Mouse (Mus musculus) intestine, embryonic 15.5 days (tissue): Measurements from ENCODE around the gene Cd1d1. TPM values are rescaled to one million over a fixed set of nuclear protein-coding genes. Genes with fewer than 3 reads are reported as not detected.
"Not testable (repeated sequence)": the region's sequence is repeated elsewhere in the genome, so short reads cannot be mapped to it uniquely, and the experiment has no call there.

Source experiments
- ATAC-seq: fragments of 200-750 bp; cut with Nextera tagmentation; 2 replicates; pipeline ENCODE4 v1.8.0; 2017; ENCODE audit warnings: moderate TSS enrichment, moderate library complexity
- H3K27ac ChIP-seq: fragments of 300-500 bp; sonication (generic); 2 replicates; pipeline ENCODE4 v1.5.1; 2015; ENCODE audit warnings: mild to moderate bottlenecking, inconsistent platforms
- H3K27me3 ChIP-seq: fragments of 300-500 bp; sonication (generic); replicated peaks from 2 replicates; pipeline ENCODE4 v1.6.1; 2015; ENCODE audit warnings: inconsistent platforms
- H3K36me3 ChIP-seq: fragments of 300-500 bp; sonication (generic); 2 replicates; pipeline ENCODE4 v1.6.1; 2015; ENCODE audit warnings: inconsistent platforms
- H3K4me1 ChIP-seq: fragments of 300-500 bp; sonication (generic); replicated peaks from 2 replicates; pipeline ENCODE4 v1.6.1; 2015; ENCODE audit warnings: inconsistent platforms
- H3K4me2 ChIP-seq: fragments of 300-500 bp; sonication (generic); replicated peaks from 2 replicates; pipeline ENCODE4 v1.6.1; 2015; ENCODE audit warnings: mild to moderate bottlenecking, inconsistent platforms
- H3K4me3 ChIP-seq: fragments of 300-500 bp; sonication (generic); replicated peaks from 2 replicates; pipeline ENCODE4 v1.5.1; 2015; ENCODE audit warnings: inconsistent platforms
- H3K9ac ChIP-seq: fragments of 300-500 bp; sonication (generic); 2 replicates; pipeline ENCODE4 v1.6.1; 2015; ENCODE audit warnings: inconsistent platforms
- H3K9me3 ChIP-seq: fragments of 300-500 bp; sonication (generic); 2 replicates; pipeline ENCODE4 v1.6.1; 2016; ENCODE audit warnings: inconsistent platforms
- WGBS: fragments of 180-500 bp; shearing (Covaris S2); methylation state at CpG from one replicate; pipeline ENCODE4 v1.1.7; 2015; 5-methylcytosine and 5-hydroxymethylcytosine counted together
- polyA plus RNA-seq: library from polyadenylated mRNA; unstranded; fragments of >200 nt; fragmentation: Nextera tagmentation; extraction: Ambion mirVana; gene quantifications from 2 replicates; pipeline ENCODE4 v1.2.1, GENCODE M21; 2015

Cd1d1 gene
- polyA plus RNA-seq, 1 experiment from 2014 or later = 36.5 TPM

DNA sequence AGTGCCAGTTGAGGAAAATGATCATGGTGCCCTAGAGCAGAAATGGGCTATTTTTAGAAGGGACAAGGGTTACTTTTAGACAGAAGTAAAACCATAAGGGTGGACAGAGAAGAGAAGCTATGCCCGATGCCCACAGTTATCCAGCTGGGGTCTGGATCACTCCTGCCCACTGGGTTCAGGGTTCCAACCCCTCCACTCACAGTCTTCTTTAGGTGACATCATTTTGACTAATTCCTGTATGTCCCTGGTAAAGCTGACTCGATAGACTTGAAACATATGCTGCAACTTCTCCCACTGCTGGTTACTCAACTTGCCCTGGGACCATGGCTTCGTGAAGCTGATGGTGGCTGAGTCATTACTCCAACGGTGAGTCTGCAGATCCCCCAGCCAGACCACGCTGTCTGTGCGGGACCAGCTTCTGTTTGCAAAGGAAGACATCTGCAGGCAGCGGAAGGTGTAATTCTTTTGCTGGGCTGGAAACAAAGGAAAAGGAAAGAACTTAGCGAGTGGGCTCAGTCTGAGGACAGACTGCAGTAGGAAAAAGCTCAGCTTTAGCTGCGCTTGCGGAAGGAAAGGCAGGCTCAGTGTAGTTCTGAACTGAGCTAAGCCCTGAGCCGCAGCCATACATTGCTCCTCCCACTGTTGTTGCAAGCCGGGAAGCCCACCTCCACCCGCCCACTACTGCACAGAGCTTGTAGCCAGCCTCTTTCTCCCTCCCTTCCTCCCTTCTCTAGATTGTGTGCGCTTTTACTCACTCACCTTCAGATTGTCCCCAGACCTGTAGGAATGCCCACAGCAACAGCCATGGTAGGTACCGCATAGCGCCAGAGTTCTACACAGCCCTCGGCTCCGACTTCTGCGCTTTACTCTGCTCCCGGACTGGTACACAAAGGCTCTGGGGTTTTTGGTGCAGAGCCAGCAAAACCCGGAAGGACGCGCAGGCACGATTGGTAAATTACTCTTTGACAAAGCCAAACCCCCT lies 517 bp downstream of the Cd1d1 start:
- H3K36me3 ChIP-seq, H3K4me1 ChIP-seq, H3K27me3 ChIP-seq, H3K9me3 ChIP-seq: not testable (repeated sequence)
- Histone ChIP-seq H3K9ac (peak overlapping the region; percentile 76), H3K27ac (peak overlapping the region; percentile 91), H3K4me2 (peak overlapping the region; percentile 64), H3K4me3 (peak overlapping the region; percentile 61)
- WGBS = 5% methylated on average over 24 of the region's 24 CpGs
- ATAC-seq = peak; percentile 98

DNA sequence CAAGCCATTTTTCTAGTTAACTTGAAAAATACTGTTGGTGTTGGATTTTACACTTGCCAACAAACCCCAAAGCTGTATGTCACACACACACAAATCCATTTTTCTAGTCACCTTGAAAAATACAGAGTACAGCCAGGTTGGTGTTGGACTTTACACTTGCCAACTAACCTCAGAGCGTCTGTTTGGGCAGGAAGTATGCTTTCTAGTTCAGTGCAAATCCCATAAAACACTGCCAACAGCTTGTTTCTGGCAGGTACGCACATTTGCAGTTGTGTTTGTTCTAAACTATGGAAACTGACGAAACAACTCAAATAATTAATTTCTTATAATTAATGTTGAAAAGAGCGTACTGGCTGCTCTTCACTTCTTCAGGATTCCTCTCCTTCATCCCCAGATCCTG lies 3.1 kb downstream of the Cd1d1 start:
- 78% methylated on average over 4 of the region's 4 CpGs for WGBS
- H3K4me3 ChIP-seq = no peak overlapping the region
- no peak overlapping the region for H3K4me2 ChIP-seq
- no peaks in the 10 kb centered on the region for H3K36me3 ChIP-seq
- H3K9me3 ChIP-seq = no peaks in the 10 kb centered on the region
- no peak overlapping the region for H3K9ac ChIP-seq
- H3K27me3 ChIP-seq = no peaks in the 10 kb centered on the region
- no peak for ATAC-seq
- H3K4me1 ChIP-seq = no peaks in the 10 kb centered on the region
- H3K27ac ChIP-seq = no peak overlapping the region

DNA sequence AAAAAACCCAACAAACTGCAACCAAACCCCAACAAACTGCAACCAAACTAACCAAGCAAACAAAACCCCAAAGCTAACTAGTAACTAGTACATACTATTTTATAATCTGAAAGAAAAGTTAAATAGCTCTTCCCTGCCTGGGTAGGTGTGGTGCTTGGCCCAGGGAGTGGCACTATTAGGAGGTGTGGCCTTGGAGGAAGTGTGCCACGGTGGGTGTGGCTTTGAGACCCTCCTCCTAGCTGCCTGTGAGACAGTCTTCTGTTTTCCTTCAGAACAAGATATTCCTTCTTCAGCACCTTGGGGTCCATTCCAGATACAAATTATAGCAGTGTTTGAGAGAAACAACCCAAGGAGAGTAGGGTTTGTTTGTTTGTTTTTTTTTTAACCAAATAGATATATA lies 3.9 kb downstream of the Cd1d1 start:
- Histone ChIP-seq H3K27me3 (no peaks in the 10 kb centered on the region), H3K9ac (no peak overlapping the region), H3K36me3 (no peaks in the 10 kb centered on the region), H3K4me2 (no peak overlapping the region), H3K4me3 (no peak overlapping the region), H3K9me3 (no peaks in the 10 kb centered on the region), H3K27ac (no peak overlapping the region), H3K4me1 (no peaks in the 10 kb centered on the region)
- no peak for ATAC-seq
- WGBS = 41% methylated on average over 1 of the region's 1 CpGs

DNA sequence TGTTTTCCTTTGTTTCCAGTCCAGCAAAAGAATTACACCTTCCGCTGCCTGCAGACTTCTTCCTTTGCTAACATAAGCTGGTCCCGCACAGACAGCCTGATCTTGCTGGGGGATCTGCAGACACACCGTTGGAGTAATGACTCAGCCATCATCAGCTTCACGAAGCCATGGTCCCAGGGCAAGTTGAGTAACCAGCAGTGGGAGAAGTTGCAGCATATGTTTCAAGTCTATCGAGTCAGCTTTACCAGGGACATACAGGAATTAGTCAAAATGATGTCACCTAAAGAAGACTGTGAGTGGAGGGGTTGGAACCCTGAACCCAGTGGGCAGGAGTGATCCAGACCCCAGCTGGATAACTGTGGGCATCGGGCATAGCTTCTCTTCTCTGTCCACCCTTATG lies 12.3 kb downstream of the Cd1d1 start:
- Histone ChIP-seq H3K9ac (peak overlapping the region; percentile 43; the same call in 1 of the 2 replicates), H3K4me3 (peak overlapping the region; percentile 33), H3K4me2 (peak overlapping the region; percentile 63)
- H3K27ac ChIP-seq, H3K9me3 ChIP-seq, ATAC-seq, H3K4me1 ChIP-seq, H3K36me3 ChIP-seq, H3K27me3 ChIP-seq: not testable (repeated sequence)
- 36% methylated on average over 6 of the region's 6 CpGs for WGBS

DNA sequence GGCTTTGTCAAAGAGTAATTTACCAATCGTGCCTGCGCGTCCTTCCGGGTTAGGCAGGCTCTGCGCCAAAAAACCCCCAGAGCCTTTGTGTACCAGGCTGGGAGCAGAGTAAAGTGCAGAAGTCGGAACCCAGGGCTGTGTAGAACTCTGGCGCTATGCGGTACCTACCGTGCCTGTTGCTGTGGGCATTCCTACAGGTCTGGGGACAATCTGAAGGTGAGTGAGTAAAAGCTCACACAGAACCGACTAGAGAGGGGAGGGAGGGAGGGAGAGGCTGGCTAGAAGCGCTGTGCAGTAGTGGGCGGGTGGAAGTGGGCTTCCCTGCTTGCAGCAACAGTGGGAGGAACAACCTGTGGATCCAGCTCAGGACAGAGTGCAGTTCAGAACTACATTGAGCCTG lies 12.8 kb downstream of the Cd1d1 start:
- 17% methylated on average over 12 of the region's 12 CpGs for WGBS
- no peak overlapping the region for H3K27ac ChIP-seq
- H3K4me1 ChIP-seq = no peaks in the 10 kb centered on the region; the same call in 1 of the 2 replicates
- peak overlapping the region; percentile 63 for H3K4me2 ChIP-seq
- peak; percentile 56; the same call in 1 of the 2 replicates for ATAC-seq
- peak overlapping the region; percentile 33 for H3K4me3 ChIP-seq
- no peaks in the 10 kb centered on the region for H3K9me3 ChIP-seq
- no peaks in the 10 kb centered on the region for H3K36me3 ChIP-seq
- no peaks in the 10 kb centered on the region for H3K27me3 ChIP-seq
- H3K9ac ChIP-seq = peak overlapping the region; percentile 43

DNA sequence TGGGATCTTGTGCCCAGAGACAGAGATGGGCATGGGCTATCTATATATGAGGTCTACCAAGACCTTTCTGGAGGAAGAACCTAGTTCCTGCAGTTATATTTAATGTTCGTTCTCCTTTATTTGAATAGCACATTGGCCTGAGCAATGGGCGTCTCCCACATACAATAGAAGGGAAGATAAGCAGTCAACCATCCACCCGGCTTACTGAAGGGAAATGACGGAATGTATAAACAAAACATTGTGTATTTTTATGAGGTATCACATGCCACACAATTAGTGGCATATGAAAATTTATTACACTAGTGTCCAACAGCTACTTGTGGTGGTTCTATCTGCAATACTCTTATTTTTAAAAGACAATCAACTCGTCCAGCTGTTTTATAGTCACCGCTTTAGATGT lies 15.9 kb downstream of the Cd1d1 start:
- no peaks in the 10 kb centered on the region for H3K9me3 ChIP-seq
- no peaks in the 10 kb centered on the region; the same call in 1 of the 2 replicates for H3K4me1 ChIP-seq
- H3K36me3 ChIP-seq = no peaks in the 10 kb centered on the region
- H3K27ac ChIP-seq = no peak overlapping the region
- 70% methylated on average over 6 of the region's 6 CpGs for WGBS
- ATAC-seq = no peak
- no peak overlapping the region for H3K4me3 ChIP-seq
- H3K27me3 ChIP-seq = no peaks in the 10 kb centered on the region
- no peak overlapping the region for H3K4me2 ChIP-seq
- no peak overlapping the region for H3K9ac ChIP-seq

DNA sequence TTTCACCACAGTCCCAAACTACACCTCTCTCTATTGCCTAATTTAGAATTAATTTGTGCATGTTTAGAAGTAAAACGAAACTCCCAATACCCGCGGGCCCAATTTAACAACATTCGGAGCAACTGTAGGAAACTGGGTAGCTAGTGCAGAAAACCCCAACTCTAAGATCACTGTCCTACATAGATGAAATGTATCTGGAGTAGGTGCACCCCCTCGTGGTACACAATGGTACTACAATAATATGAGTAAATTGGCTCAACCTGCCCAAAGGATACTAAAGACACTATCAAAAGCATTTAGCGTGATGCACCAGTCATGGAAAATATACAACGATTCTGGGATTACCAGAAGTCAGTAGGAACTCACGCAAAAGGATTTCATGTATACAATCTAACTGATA lies 22.7 kb downstream of the Cd1d1 start:
- Histone ChIP-seq H3K9ac (no peak overlapping the region), H3K36me3 (no peaks in the 10 kb centered on the region), H3K9me3 (no peaks in the 10 kb centered on the region), H3K27me3 (no peaks in the 10 kb centered on the region), H3K4me1 (no peaks in the 10 kb centered on the region), H3K4me2 (no peak overlapping the region), H3K27ac (no peak overlapping the region), H3K4me3 (no peak overlapping the region)
- ATAC-seq = peak; percentile 34; the same call in 1 of the 2 replicates
- 12% methylated on average over 8 of the region's 8 CpGs for WGBS

DNA sequence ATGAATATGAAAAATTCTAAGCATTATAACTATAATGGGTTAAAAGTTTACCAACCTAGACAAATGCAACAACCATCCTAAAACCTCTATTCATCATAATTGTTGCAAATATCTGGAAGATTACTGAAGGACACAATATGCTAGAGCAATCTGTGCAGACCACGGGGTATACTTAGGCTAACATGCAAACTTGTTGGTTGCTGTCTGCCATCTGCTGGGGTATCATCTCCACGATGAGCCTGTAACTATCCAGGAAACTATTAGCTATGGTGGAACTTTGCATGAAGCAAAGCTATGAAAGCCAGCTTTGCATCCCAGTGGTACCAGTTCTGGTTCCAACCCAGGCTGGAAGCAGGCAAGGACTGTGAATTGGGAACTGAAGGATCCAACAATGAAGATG lies 24.1 kb downstream of the Cd1d1 start:
- H3K9me3 ChIP-seq = no peaks in the 10 kb centered on the region
- no peak overlapping the region for H3K4me2 ChIP-seq
- H3K36me3 ChIP-seq = no peaks in the 10 kb centered on the region
- 76% methylated on average over 2 of the region's 2 CpGs for WGBS
- H3K4me3 ChIP-seq = no peak overlapping the region
- H3K27me3 ChIP-seq = no peaks in the 10 kb centered on the region
- no peak overlapping the region for H3K9ac ChIP-seq
- ATAC-seq = no peak
- no peaks in the 10 kb centered on the region for H3K4me1 ChIP-seq
- H3K27ac ChIP-seq = no peak overlapping the region

DNA sequence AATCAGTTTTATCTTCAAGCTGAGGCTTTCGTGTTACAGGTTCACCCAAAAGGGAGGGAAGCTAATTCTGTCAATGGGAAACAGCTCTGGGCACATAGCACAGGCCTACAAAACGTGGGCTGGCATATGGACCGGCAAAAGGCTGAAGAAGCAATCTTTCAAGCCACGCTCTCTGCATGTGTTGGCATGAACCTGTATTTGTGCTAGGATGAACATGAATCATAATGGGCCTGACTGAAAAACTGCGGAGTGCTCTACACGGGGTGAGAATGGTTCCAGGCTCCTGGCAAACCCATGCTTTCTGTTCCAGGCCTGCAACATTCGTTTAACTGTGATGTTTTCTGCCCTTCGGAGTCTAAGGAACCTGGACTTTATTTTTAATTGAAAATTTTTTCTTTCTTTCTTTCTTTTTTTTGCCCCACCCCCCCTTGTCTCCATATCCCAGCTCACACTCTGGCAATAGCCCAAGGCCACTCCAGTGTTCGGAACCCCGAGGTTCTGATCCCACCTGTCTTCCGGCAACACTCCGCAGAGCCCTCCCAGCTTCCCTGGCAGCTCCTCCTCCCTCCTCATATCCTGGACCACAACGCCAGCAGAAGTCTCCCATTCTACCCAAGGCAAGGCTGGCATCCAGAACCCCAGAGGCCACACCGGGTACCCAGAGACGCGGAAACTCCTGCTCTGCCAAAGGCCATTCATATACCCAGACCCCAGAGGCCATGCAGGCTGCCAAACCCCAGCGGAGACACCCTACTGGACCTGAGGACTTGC lies 36.4 kb downstream of the Cd1d1 start:
- no peaks in the 10 kb centered on the region for H3K4me1 ChIP-seq
- ATAC-seq = no peak
- no peak overlapping the region for H3K9ac ChIP-seq
- no peak overlapping the region for H3K27ac ChIP-seq
- no peaks in the 10 kb centered on the region for H3K27me3 ChIP-seq
- H3K9me3 ChIP-seq = no peaks in the 10 kb centered on the region
- WGBS = 86% methylated on average over 17 of the region's 17 CpGs
- no peak overlapping the region for H3K4me3 ChIP-seq
- no peak overlapping the region for H3K4me2 ChIP-seq
- no peaks in the 10 kb centered on the region for H3K36me3 ChIP-seq

DNA sequence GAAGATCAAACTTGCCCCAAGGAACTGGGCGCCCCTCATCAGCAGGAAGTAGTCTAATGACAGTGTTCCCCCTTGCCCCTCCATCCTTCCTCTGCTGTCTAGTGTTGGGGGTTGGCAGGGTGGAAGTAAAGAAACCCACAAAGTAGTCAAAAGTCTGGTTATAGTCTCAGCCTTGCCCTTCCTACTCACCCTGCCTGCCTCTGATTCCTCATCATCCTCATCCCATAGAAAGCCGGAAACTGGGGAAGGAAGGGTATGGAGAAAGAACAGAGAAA lies 37.9 kb downstream of the Cd1d1 start:
- H3K27ac ChIP-seq = no peak overlapping the region
- no peak for ATAC-seq
- 90% methylated on average over 2 of the region's 2 CpGs for WGBS

DNA sequence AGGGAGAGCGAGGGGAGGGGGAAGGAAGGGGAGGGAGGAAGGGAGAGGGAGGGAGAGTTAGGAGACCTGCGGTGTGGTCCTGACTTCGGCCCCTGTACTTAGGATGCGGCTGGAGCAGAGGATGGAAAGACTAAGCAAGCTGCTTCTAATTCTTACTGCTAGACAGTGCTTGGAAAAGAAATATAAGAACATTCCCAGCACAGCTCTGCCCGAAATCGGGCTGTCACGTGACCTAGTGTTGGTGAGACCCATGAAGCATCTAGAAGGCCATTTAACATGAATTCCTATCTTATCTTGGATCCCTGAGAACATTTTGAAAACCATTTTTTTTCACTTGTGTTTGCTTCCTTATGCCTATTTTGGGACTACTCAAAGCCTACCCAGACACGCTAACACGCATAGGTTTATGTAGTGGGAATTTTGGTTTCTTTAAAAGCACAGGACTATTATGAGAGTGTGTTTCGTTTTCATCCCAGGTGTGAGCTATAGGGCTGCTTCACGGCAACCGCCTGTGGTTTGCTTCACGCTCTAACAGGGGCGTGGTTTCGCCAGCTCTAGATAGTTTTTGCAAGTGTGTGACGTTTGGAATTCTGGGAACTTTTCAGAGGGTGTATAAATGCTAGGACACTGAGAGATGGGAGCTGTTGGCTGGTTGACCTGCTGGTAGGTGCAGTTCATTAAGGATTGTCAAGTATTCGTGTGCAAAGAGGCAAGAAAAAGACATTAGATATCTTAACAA lies 38.4 kb downstream of the Cd1d1 start:
- Histone ChIP-seq H3K27ac (no peak overlapping the region), H3K9me3 (no peaks in the 10 kb centered on the region), H3K9ac (no peak overlapping the region), H3K4me2 (no peak overlapping the region), H3K36me3 (no peaks in the 10 kb centered on the region), H3K4me1 (no peaks in the 10 kb centered on the region), H3K27me3 (no peaks in the 10 kb centered on the region), H3K4me3 (no peak overlapping the region)
- ATAC-seq = no peak
- 85% methylated on average over 17 of the region's 17 CpGs for WGBS

More for the DNA sequence above, 37.9 kb downstream of the Cd1d1 start:
- Histone ChIP-seq H3K4me1 (no peaks in the 10 kb centered on the region), H3K4me3 (no peak overlapping the region), H3K9me3 (no peaks in the 10 kb centered on the region), H3K9ac (no peak overlapping the region), H3K4me2 (no peak overlapping the region), H3K36me3 (no peaks in the 10 kb centered on the region), H3K27me3 (no peaks in the 10 kb centered on the region)

DNA sequence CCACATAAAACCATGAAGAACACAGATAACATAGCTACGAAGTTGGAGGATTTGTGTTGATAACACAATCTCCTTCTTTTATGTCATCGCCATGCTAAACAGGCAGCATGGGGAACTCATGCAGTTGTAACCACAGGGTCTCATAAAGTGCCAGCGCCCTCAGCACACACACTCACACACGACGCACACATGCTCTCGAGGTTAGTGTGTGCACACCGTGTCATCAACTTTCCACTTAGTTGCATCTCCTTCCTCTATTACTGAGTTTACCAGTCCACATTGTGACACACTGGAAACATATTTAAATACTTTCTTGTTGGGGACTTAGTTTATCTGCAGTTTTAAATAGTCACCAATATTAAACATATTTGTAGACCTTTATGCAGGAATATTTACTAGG lies 40.2 kb downstream of the Cd1d1 start:
- Histone ChIP-seq H3K27me3 (no peaks in the 10 kb centered on the region), H3K36me3 (no peaks in the 10 kb centered on the region), H3K4me1 (no peaks in the 10 kb centered on the region), H3K4me3 (no peak overlapping the region), H3K9me3 (no peaks in the 10 kb centered on the region), H3K9ac (no peak overlapping the region), H3K27ac (no peak overlapping the region), H3K4me2 (no peak overlapping the region)
- WGBS = 87% methylated on average over 7 of the region's 7 CpGs
- no peak for ATAC-seq
